Mouse (Mus musculus): ENCODE measurements around the gene Spef1.

DNA sequence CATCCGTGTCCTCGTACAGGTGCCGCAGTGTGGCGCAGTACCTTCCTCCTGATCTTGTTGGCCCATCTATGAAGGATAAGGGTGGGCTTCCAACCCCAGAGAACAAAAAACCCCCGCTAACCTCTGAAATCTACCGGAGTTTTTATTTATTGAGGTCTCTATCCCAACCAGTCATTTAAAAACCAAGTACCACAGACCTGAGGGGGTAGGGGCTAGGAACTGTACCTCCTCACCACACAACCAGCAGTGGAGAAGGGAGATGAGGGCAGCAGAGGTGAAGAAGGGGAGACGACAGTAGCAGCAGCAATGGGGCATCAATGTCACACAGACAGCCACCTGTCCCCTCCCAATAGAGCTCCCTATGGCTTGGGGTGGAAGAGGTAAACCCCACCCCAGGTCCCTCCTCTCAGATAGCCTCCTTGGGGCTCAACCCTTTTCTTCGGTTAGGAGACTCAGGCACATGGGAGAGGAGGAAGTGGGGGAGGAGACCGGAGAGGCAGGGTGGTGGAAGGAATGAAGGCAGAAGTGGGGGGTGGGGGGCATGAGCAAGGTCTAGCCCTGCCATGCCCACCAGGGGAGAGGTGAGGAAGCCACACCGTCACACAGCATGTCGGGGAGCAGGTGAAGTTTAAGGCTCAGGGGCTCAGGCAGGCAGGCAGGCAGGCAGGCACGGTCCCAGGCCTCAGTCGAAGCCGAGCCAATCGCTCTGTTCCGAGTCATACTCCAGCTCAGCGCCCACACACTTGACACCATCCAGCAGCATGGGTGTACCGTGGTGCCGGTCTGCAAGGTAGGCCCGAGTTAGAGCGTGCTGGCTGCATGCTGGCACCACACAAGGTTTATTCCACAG is 40.7 kb downstream of the Spef1 start:
- TF ChIP-seq CTCF (IDR thresholded peaks at IDR 0.05; ENCODE audit: borderline replicate concordance, insufficient read depth, low read depth, low read length) (no peak), POLR2A (IDR thresholded peaks at IDR 0.05; ENCODE audit: borderline replicate concordance, insufficient read depth, low read length) (no peak)

Data from cerebellum, adult 2 months (tissue).